ENCODE assay signal across 7 mouse cellular contexts in genomic region chr17:24706982-24707800, GRCm38 (mm10). TPM values are rescaled to one million over a fixed set of nuclear protein-coding genes. Genes with fewer than 3 reads are reported as not detected.
A peak's percentile ranks its signal among the peaks of the same experiment; 100 is the strongest.
DNase-seq lines count a peak whose midpoint lies in the region; ATAC-seq and TF ChIP-seq lines count a peak whose summit lies in the region.

TSS of gene Tbl3 (minus strand) at chr17:24707660.

- peaks cover 28% of the 10 kb centered on the region for H3K36me3 ChIP-seq in embryonic facial prominence, embryonic 12.5 days
- no peaks in the 10 kb centered on the region for H3K36me3 ChIP-seq in kidney, adult 2 months (ENCODE audit: control insufficient read depth, insufficient read depth, low read length)
- peaks cover 32% of the 10 kb centered on the region for H3K36me3 ChIP-seq in limb, embryonic 12.5 days
- H3K36me3 ChIP-seq in midbrain, embryonic 15.5 days (replicated peaks), result peaks cover 20% of the 10 kb centered on the region; the same call in 1 of the 2 replicates
- H3K36me3 ChIP-seq in spleen, adult 2 months (ENCODE audit: control insufficient read depth, insufficient read depth, low read length), result peaks cover 11% of the 10 kb centered on the region

- peak; percentile 93 for DNase-seq in adrenal gland, postnatal 25 days
- peak; percentile 94 to 97 for DNase-seq in heart, adult 18-20 months
- DNase-seq in kidney, adult 2 months, result peak; percentile 97
- peak; percentile 79 to 89 for DNase-seq in spleen, adult 2 months (ENCODE audit: low read depth in 1 of 2, low spot score in 2 of 2)

- TF ChIP-seq CTCF in kidney, adult 2 months (conservative IDR thresholded peaks at IDR 0.05; ENCODE audit: insufficient read depth, insufficient read length, low read depth, low read length), result no peak
- no peak for TF ChIP-seq CTCF in spleen, adult 2 months (IDR thresholded peaks at IDR 0.05; ENCODE audit: extremely low read depth, insufficient read depth, insufficient read length, insufficient replicate concordance)

- TF ChIP-seq POLR2A in kidney, adult 2 months (IDR thresholded peaks at IDR 0.05; ENCODE audit: low read depth, low read length), result peak; percentile 74
- peak; percentile 72 for TF ChIP-seq POLR2A in spleen, adult 2 months (IDR thresholded peaks at IDR 0.05; ENCODE audit: low read depth, low read length)

- 3% methylated on average over 32 of the region's 32 CpGs for WGBS in embryonic facial prominence, embryonic 12.5 days
- WGBS in kidney, adult 2 months, result 4% methylated on average over 32 of the region's 32 CpGs
- 4% methylated on average over 32 of the region's 32 CpGs for WGBS in limb, embryonic 12.5 days
- 4% methylated on average over 32 of the region's 32 CpGs for WGBS in midbrain, embryonic 15.5 days
- 2% methylated on average over 32 of the region's 32 CpGs for WGBS in spleen, adult 2 months

- H3K9ac ChIP-seq in embryonic facial prominence, embryonic 12.5 days, result peak within 1 kb of the TSS; percentile 71
- H3K9ac ChIP-seq in limb, embryonic 12.5 days (replicated peaks), result peak within 1 kb of the TSS; percentile 73
- peak within 1 kb of the TSS; percentile 80 for H3K9ac ChIP-seq in midbrain, embryonic 15.5 days

- no peaks in the 10 kb centered on the region for H3K9me3 ChIP-seq in embryonic facial prominence, embryonic 12.5 days
- H3K9me3 ChIP-seq in limb, embryonic 12.5 days, result no peaks in the 10 kb centered on the region
- no peaks in the 10 kb centered on the region for H3K9me3 ChIP-seq in midbrain, embryonic 15.5 days

- ATAC-seq in embryonic facial prominence, embryonic 12.5 days (ENCODE audit: insufficient number of reproducible peaks, insufficient read depth, low FRiP score, low TSS enrichment), result peak; percentile 72; the same call in 1 of the 2 replicates
- peak; percentile 78; the same call in 1 of the 2 replicates for ATAC-seq in limb, embryonic 12.5 days (ENCODE audit: insufficient number of reproducible peaks, insufficient read depth, low FRiP score, low TSS enrichment, low read depth)
- ATAC-seq in midbrain, embryonic 15.5 days (replicated peaks), result peak; percentile 89

- H3K27ac ChIP-seq in embryonic facial prominence, embryonic 12.5 days, result peak within 1 kb of the TSS; percentile 71
- peak within 1 kb of the TSS; percentile 21; the same call in 1 of the 2 replicates for H3K27ac ChIP-seq in kidney, adult 2 months (ENCODE audit: insufficient read depth, low read depth, low read length)
- H3K27ac ChIP-seq in limb, embryonic 12.5 days, result peak within 1 kb of the TSS; percentile 78
- H3K27ac ChIP-seq in midbrain, embryonic 15.5 days, result peak within 1 kb of the TSS; percentile 82
- H3K27ac ChIP-seq in spleen, adult 2 months (ENCODE audit: insufficient read depth, low read length), result peak within 1 kb of the TSS; percentile 66

- H3K4me2 ChIP-seq in embryonic facial prominence, embryonic 12.5 days (replicated peaks), result peak within 1 kb of the TSS; percentile 71
- H3K4me2 ChIP-seq in limb, embryonic 12.5 days, result peak within 1 kb of the TSS; percentile 85
- H3K4me2 ChIP-seq in midbrain, embryonic 15.5 days, result peak within 1 kb of the TSS; percentile 81

- no peaks in the 10 kb centered on the region for H3K27me3 ChIP-seq in embryonic facial prominence, embryonic 12.5 days
- H3K27me3 ChIP-seq in kidney, adult 2 months (replicated peaks; ENCODE audit: control insufficient read depth, insufficient read depth, low read length), result no peaks in the 10 kb centered on the region
- H3K27me3 ChIP-seq in limb, embryonic 12.5 days, result no peaks in the 10 kb centered on the region
- H3K27me3 ChIP-seq in midbrain, embryonic 15.5 days (replicated peaks), result no peaks in the 10 kb centered on the region
- H3K27me3 ChIP-seq in spleen, adult 2 months (ENCODE audit: control insufficient read depth, insufficient read depth, low read length), result no peaks in the 10 kb centered on the region

- peak within 1 kb of the TSS; percentile 82 for H3K4me3 ChIP-seq in embryonic facial prominence, embryonic 12.5 days
- peak within 1 kb of the TSS; percentile 58 for H3K4me3 ChIP-seq in kidney, adult 2 months (ENCODE audit: insufficient read depth, low read depth, low read length)
- peak within 1 kb of the TSS; percentile 85 for H3K4me3 ChIP-seq in limb, embryonic 12.5 days (replicated peaks)
- peak within 1 kb of the TSS; percentile 92 for H3K4me3 ChIP-seq in midbrain, embryonic 15.5 days
- H3K4me3 ChIP-seq in spleen, adult 2 months (ENCODE audit: extremely low read depth, insufficient read depth, insufficient read length), result peak within 1 kb of the TSS; percentile 84

- H3K4me1 ChIP-seq in embryonic facial prominence, embryonic 12.5 days, result peaks cover 11% of the 10 kb centered on the region
- no peaks in the 10 kb centered on the region; the same call in 1 of the 2 replicates for H3K4me1 ChIP-seq in kidney, adult 2 months (ENCODE audit: control insufficient read depth, insufficient read depth, low read length)
- H3K4me1 ChIP-seq in limb, embryonic 12.5 days (replicated peaks), result peaks cover 14% of the 10 kb centered on the region; the same call in 1 of the 2 replicates
- peaks cover 20% of the 10 kb centered on the region for H3K4me1 ChIP-seq in midbrain, embryonic 15.5 days
- no peaks in the 10 kb centered on the region; the same call in 1 of the 2 replicates for H3K4me1 ChIP-seq in spleen, adult 2 months (ENCODE audit: control insufficient read depth, insufficient read depth, insufficient read length)

RNA-seq across cellular contexts. Expression of gene Tbl3, which starts in this region (rescaled TPM):
- 33.3 and 39.6 TPM in 2 replicates for total RNA-seq in adrenal gland, postnatal 25 days (2021)
- 93.9 and 94.2 TPM in 2 replicates for polyA plus RNA-seq in embryonic facial prominence, embryonic 12.5 days (2016; fragmentation: Nextera tagmentation; extraction: Ambion mirVana)
- total RNA-seq in heart, adult 18-20 months (2021), result 10 to 100 TPM; 18.0 to 20.1 TPM
- 48.6 and 49.4 TPM in 2 replicates for polyA plus RNA-seq in kidney, adult 2 months (2012; rRNA removed)
- 99.7 and 103 TPM in 2 replicates for polyA plus RNA-seq in limb, embryonic 12.5 days (2016; fragmentation: Nextera tagmentation; extraction: Ambion mirVana)
- 71.4 and 72.1 TPM in 2 replicates for polyA plus RNA-seq in midbrain, embryonic 15.5 days (2015; fragmentation: Nextera tagmentation; extraction: Ambion mirVana)
- polyA plus RNA-seq in spleen, adult 2 months (2012; rRNA removed), result 52.5 and 59.8 TPM in 2 replicates

Comparison
In these comparisons a context has a peak if more than half of its experiments do, and no peak if none do; other contexts are left out.
1. Peak in every context shown above with its lines: DNase-seq, ATAC-seq, H3K4me3 ChIP-seq and H3K27ac ChIP-seq.
2. H3K27ac ChIP-seq: peak in every context shown above with its lines; median percentile 82 in midbrain, embryonic 15.5 days; 78 in limb, embryonic 12.5 days; 71 in embryonic facial prominence, embryonic 12.5 days; 66 in spleen, adult 2 months; 21 in kidney, adult 2 months.